14 mouse cellular contexts compared by ENCODE assay signal in the genomic region with DNA sequence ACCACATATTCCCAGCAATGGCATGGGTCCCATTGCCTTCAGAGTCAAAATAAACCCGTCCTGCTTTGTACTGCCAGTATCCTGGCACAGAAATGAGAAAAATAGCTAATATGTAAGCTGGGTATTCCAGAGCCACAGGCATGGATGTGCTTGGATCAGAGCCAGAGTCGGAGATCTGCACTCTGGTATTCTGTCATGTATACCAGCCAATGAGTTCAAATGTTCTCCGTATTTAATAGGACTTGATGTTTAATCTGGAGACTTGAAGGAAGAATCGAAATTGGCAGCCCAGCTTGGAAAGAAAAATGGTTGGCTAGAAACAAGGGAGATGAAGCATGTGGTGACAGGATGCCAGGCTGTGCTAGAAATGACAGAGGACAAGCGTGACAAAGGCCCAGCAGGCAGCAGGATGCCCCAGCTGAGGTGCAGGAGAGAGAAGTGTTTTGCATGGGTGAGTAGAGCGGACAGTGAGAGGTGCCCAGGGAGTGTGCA. TPM values are rescaled to one million over a fixed set of nuclear protein-coding genes. Genes with fewer than 3 reads are reported as not detected.
A peak's percentile ranks its signal among the peaks of the same experiment; 100 is the strongest.
DNase-seq lines count a peak whose midpoint lies in the region; ATAC-seq and TF ChIP-seq lines count a peak whose summit lies in the region.
"Had no signal": no experiment of that assay in that cellular context is flagged by ENCODE, and none has a peak within 500 bp of the region (broad histone marks: within the 10 kb centered on the region; RNA-seq: fewer than 3 reads in every experiment).

No protein-coding gene starts in this region.

- H3K27me3 ChIP-seq in hindbrain, embryonic 13.5 days = no peaks in the 10 kb centered on the region
- no peaks in the 10 kb centered on the region for H3K27me3 ChIP-seq in hindbrain, embryonic 10.5 days (ENCODE audit: insufficient read depth, poor library complexity, severe bottlenecking)
- no peaks in the 10 kb centered on the region for H3K27me3 ChIP-seq in lung, postnatal 0 days (replicated peaks; ENCODE audit: insufficient read depth, low read length)
- H3K27me3 ChIP-seq in hindbrain, postnatal 0 days (ENCODE audit: insufficient read depth, low read length) = no peaks in the 10 kb centered on the region
- no peaks in the 10 kb centered on the region for H3K27me3 ChIP-seq in thymus, adult 2 months (ENCODE audit: control insufficient read depth, insufficient read depth, low read length)
- H3K27me3 ChIP-seq: heart, embryonic 12.5 days; lung, embryonic 15.5 days had no signal

- ATAC-seq in hindbrain, embryonic 13.5 days (ENCODE audit: low FRiP score) = no peak; the same call in 1 of the 2 replicates
- peak; percentile 32; the same call in 1 of the 2 replicates for ATAC-seq in lung, postnatal 0 days
- peak; percentile 84 for ATAC-seq in hindbrain, postnatal 0 days
- ATAC-seq: inflammation-experienced regulatory T-cells, adult 6 months had no signal

- no peak overlapping the region for H3K9ac ChIP-seq in hindbrain, embryonic 13.5 days
- no peak overlapping the region for H3K9ac ChIP-seq in lung, postnatal 0 days (replicated peaks; ENCODE audit: low read depth)
- no peak overlapping the region for H3K9ac ChIP-seq in hindbrain, postnatal 0 days (replicated peaks; ENCODE audit: low read length)
- H3K9ac ChIP-seq: heart, embryonic 12.5 days; lung, embryonic 15.5 days had no signal

- H3K27ac ChIP-seq in hindbrain, embryonic 13.5 days = peak overlapping the region; percentile 24; the same call in 1 of the 2 replicates
- no peak overlapping the region for H3K27ac ChIP-seq in hindbrain, embryonic 10.5 days
- H3K27ac ChIP-seq in lung, postnatal 0 days (ENCODE audit: low read length) = no peak overlapping the region
- H3K27ac ChIP-seq in hindbrain, postnatal 0 days = 0 out of 2 replicates have a peak overlapping the region, but pooled peaks have one; percentile 33
- no peak overlapping the region for H3K27ac ChIP-seq in thymus, adult 2 months (ENCODE audit: control insufficient read depth, insufficient read depth, low read length)
- H3K27ac ChIP-seq: lung, embryonic 15.5 days had no signal

- no peak overlapping the region for H3K4me3 ChIP-seq in hindbrain, embryonic 13.5 days
- H3K4me3 ChIP-seq in hindbrain, embryonic 10.5 days = no peak overlapping the region
- H3K4me3 ChIP-seq in lung, postnatal 0 days (ENCODE audit: low read depth, low read length) = no peak overlapping the region
- no peak overlapping the region for H3K4me3 ChIP-seq in hindbrain, postnatal 0 days (ENCODE audit: low read length)
- H3K4me3 ChIP-seq in thymus, adult 2 months (ENCODE audit: control insufficient read depth, insufficient read depth, low read length) = no peak overlapping the region
- H3K4me3 ChIP-seq: heart, embryonic 12.5 days; lung, embryonic 15.5 days had no signal

- TF ChIP-seq CTCF in lung, postnatal 0 days (IDR thresholded peaks at IDR 0.05) = no peak
- TF ChIP-seq CTCF in hindbrain, postnatal 0 days (IDR thresholded peaks at IDR 0.05; ENCODE audit: low read depth) = no peak
- TF ChIP-seq CTCF in thymus, adult 2 months (IDR thresholded peaks at IDR 0.05; ENCODE audit: borderline replicate concordance, control insufficient read depth, extremely low read depth, insufficient read depth, low read length, poor library complexity) = no peak

- no peak for TF ChIP-seq POLR2A in thymus, adult 2 months (IDR thresholded peaks at IDR 0.05; ENCODE audit: control insufficient read depth, extremely low read depth, insufficient read depth, low read length, poor library complexity)

- H3K4me1 ChIP-seq in hindbrain, embryonic 13.5 days (replicated peaks) = no peaks in the 10 kb centered on the region; the same call in 1 of the 2 replicates
- 0 out of 2 replicates have a peak, but pooled peaks cover 5% of the 10 kb centered on the region for H3K4me1 ChIP-seq in hindbrain, embryonic 10.5 days (replicated peaks)
- no peaks in the 10 kb centered on the region for H3K4me1 ChIP-seq in lung, postnatal 0 days (ENCODE audit: insufficient read depth, low read depth, low read length)
- H3K4me1 ChIP-seq in hindbrain, postnatal 0 days (ENCODE audit: insufficient read depth, low read length) = 0 out of 2 replicates have a peak, but pooled peaks cover 2% of the 10 kb centered on the region
- no peaks in the 10 kb centered on the region for H3K4me1 ChIP-seq in thymus, adult 2 months (replicated peaks; ENCODE audit: control insufficient read depth, insufficient read depth, low read length)
- H3K4me1 ChIP-seq: heart, embryonic 12.5 days; lung, embryonic 15.5 days had no signal

- WGBS in hindbrain, embryonic 13.5 days = 69% methylated on average over 6 of the region's 6 CpGs
- 81% methylated on average over 6 of the region's 6 CpGs for WGBS in hindbrain, embryonic 10.5 days
- WGBS in lung, postnatal 0 days = 61% methylated on average over 6 of the region's 6 CpGs
- 52% methylated on average over 6 of the region's 6 CpGs for WGBS in hindbrain, postnatal 0 days
- 91% methylated on average over 6 of the region's 6 CpGs for WGBS in thymus, adult 2 months

- TF ChIP-seq EP300 in lung, postnatal 0 days (IDR thresholded peaks at IDR 0.05) = no peak

- no peak overlapping the region for H3K4me2 ChIP-seq in hindbrain, embryonic 13.5 days
- H3K4me2 ChIP-seq in lung, postnatal 0 days (replicated peaks; ENCODE audit: low read depth, low read length) = no peak overlapping the region
- H3K4me2 ChIP-seq in hindbrain, postnatal 0 days (ENCODE audit: low read depth, low read length) = no peak overlapping the region
- H3K4me2 ChIP-seq: heart, embryonic 12.5 days; lung, embryonic 15.5 days had no signal

- no peaks in the 10 kb centered on the region for H3K36me3 ChIP-seq in hindbrain, embryonic 13.5 days
- H3K36me3 ChIP-seq in hindbrain, embryonic 10.5 days = no peaks in the 10 kb centered on the region
- no peaks in the 10 kb centered on the region for H3K36me3 ChIP-seq in lung, postnatal 0 days (ENCODE audit: insufficient read depth, low read length)
- no peaks in the 10 kb centered on the region for H3K36me3 ChIP-seq in hindbrain, postnatal 0 days (ENCODE audit: insufficient read depth, low read length)
- H3K36me3 ChIP-seq in thymus, adult 2 months (ENCODE audit: control insufficient read depth, insufficient read depth, low read length) = no peaks in the 10 kb centered on the region
- H3K36me3 ChIP-seq: heart, embryonic 12.5 days; lung, embryonic 15.5 days had no signal

- no peak for DNase-seq in hindbrain, embryonic 10.5 days (ENCODE audit: low spot score)
- DNase-seq in lung, postnatal 0 days (ENCODE audit: low spot score) = peak; percentile 6
- no peak for DNase-seq in lung, postnatal 14 days
- peak; percentile 80 for DNase-seq in hindbrain, postnatal 0 days (ENCODE audit: low spot score)
- DNase-seq in layer of hippocampus, postnatal 36 days = peak; percentile 8 to 24
- no peak for DNase-seq in thymus, adult 2 months
- DNase-seq: cerebellum, adult 11 months; gastrocnemius, postnatal 14 days; right cerebral cortex, postnatal 4 days; thymus, postnatal 36 days had no signal

- no peaks in the 10 kb centered on the region for H3K9me3 ChIP-seq in hindbrain, embryonic 13.5 days
- no peaks in the 10 kb centered on the region for H3K9me3 ChIP-seq in hindbrain, embryonic 10.5 days
- H3K9me3 ChIP-seq in lung, postnatal 0 days (ENCODE audit: low read length) = no peaks in the 10 kb centered on the region
- H3K9me3 ChIP-seq in hindbrain, postnatal 0 days (ENCODE audit: low read length) = no peaks in the 10 kb centered on the region
- H3K9me3 ChIP-seq: heart, embryonic 12.5 days; lung, embryonic 15.5 days had no signal

RNA-seq across cellular contexts. Expression of gene Rpp40, which starts 25.6 kb away (rescaled TPM):
- 8.4 and 9.9 TPM in 2 replicates for polyA plus RNA-seq in hindbrain, embryonic 13.5 days (2015; fragmentation: Nextera tagmentation; extraction: Ambion mirVana)
- 21.4 and 29.5 TPM in 2 replicates for polyA plus RNA-seq in hindbrain, embryonic 10.5 days (2016; fragmentation: Nextera tagmentation; extraction: Ambion mirVana)
- polyA plus RNA-seq in lung, postnatal 0 days (2015; fragmentation: Nextera tagmentation; extraction: Ambion mirVana) = 4.2 and 6.5 TPM in 2 replicates
- total RNA-seq in hindbrain, postnatal 0 days (2014; rRNA removed) = 3.0 and 3.3 TPM in 2 replicates
- 8.7 and 9.5 TPM in 2 replicates for polyA plus RNA-seq in hindbrain, postnatal 0 days (2015; fragmentation: Nextera tagmentation; extraction: Ambion mirVana)
- 1 to 10 TPM; 6.2 to 9.1 TPM for total RNA-seq in layer of hippocampus, postnatal 36 days (2021)
- 2.9 and 3.3 TPM in 2 replicates for polyA plus RNA-seq in thymus, adult 2 months (2012; rRNA removed)

Comparison
In these comparisons a context has a peak if more than half of its experiments do, and no peak if none do; other contexts are left out.
1. H3K27ac ChIP-seq: peak in hindbrain, embryonic 13.5 days (single experiment) and hindbrain, postnatal 0 days (single experiment); none in hindbrain, embryonic 10.5 days (single experiment), lung, postnatal 0 days (single experiment) and thymus, adult 2 months (single experiment).
2. DNase-seq: peak in lung, postnatal 0 days (single experiment), hindbrain, postnatal 0 days (single experiment) and layer of hippocampus, postnatal 36 days (2 of 2); none in hindbrain, embryonic 10.5 days (single experiment), lung, postnatal 14 days (single experiment) and thymus, adult 2 months (single experiment).